Mouse (Mus musculus): ENCODE results near the gene Slc38a6. TPM values are rescaled to one million over a fixed set of nuclear protein-coding genes. Genes with fewer than 3 reads are reported as not detected.

The Slc38a6 gene
- polyA plus RNA-seq, 1 experiment from 2014 or later = 10.9 TPM

- no peaks in the 10 kb centered on the region for H3K9me3 ChIP-seq
- no peak overlapping the region for H3K27ac ChIP-seq (replicated peaks)
- no peak for ATAC-seq (ENCODE audit: low read depth)
Observed at GRCm38 (mm10) chr12:73287609-73288008, 1.0 kb downstream of the Slc38a6 start.

GRCm38 (mm10) chr12:73288626-73289025 is 2.0 kb downstream of the Slc38a6 start:
- peaks cover 15% of the 10 kb centered on the region for H3K36me3 ChIP-seq
- no peak for ATAC-seq (ENCODE audit: low read depth)
- 95% methylated on average over 3 of the region's 3 CpGs for WGBS
- H3K4me1 ChIP-seq (replicated peaks) = peaks cover 37% of the 10 kb centered on the region
- H3K4me3 ChIP-seq = no peak overlapping the region
- H3K27me3 ChIP-seq = no peaks in the 10 kb centered on the region
- H3K27ac ChIP-seq (replicated peaks) = no peak overlapping the region
- no peak overlapping the region for H3K4me2 ChIP-seq
- no peaks in the 10 kb centered on the region for H3K9me3 ChIP-seq
- no peak overlapping the region for H3K9ac ChIP-seq

More at GRCm38 (mm10) chr12:73287609-73288008, 1.0 kb downstream of the Slc38a6 start:
- Histone ChIP-seq H3K9ac (peak overlapping the region; percentile 89), H3K27me3 (no peaks in the 10 kb centered on the region), H3K36me3 (peaks cover 14% of the 10 kb centered on the region), H3K4me2 (peak overlapping the region; percentile 77), H3K4me1 (replicated peaks) (peaks cover 41% of the 10 kb centered on the region), H3K4me3 (peak overlapping the region; percentile 84)
- WGBS = 76% methylated on average over 8 of the region's 8 CpGs

- H3K4me1 ChIP-seq (replicated peaks) = no peaks in the 10 kb centered on the region
- no peak for ATAC-seq (ENCODE audit: low read depth)
Observed at GRCm38 (mm10) chr12:73294884-73295283, 8.3 kb downstream of the Slc38a6 start.

GRCm38 (mm10) chr12:73295505-73296140 is 9.0 kb downstream of the Slc38a6 start:
- no peak overlapping the region for H3K4me2 ChIP-seq
- H3K4me1 ChIP-seq (replicated peaks) = no peaks in the 10 kb centered on the region
- H3K4me3 ChIP-seq = no peak overlapping the region
- no peak for ATAC-seq (ENCODE audit: low read depth)
- H3K36me3 ChIP-seq = peaks cover 43% of the 10 kb centered on the region
- H3K27me3 ChIP-seq = no peaks in the 10 kb centered on the region
- no peak overlapping the region for H3K27ac ChIP-seq (replicated peaks)
- no peaks in the 10 kb centered on the region for H3K9me3 ChIP-seq
- no peak overlapping the region for H3K9ac ChIP-seq
- WGBS = 81% methylated on average over 11 of the region's 11 CpGs

More at GRCm38 (mm10) chr12:73294884-73295283, 8.3 kb downstream of the Slc38a6 start:
- Histone ChIP-seq H3K4me2 (no peak overlapping the region), H3K9ac (no peak overlapping the region), H3K27me3 (no peaks in the 10 kb centered on the region), H3K27ac (replicated peaks) (no peak overlapping the region), H3K9me3 (no peaks in the 10 kb centered on the region), H3K36me3 (peaks cover 39% of the 10 kb centered on the region), H3K4me3 (no peak overlapping the region)

- H3K9ac ChIP-seq = no peak overlapping the region
- no peak for ATAC-seq (ENCODE audit: low read depth)
- H3K27ac ChIP-seq (replicated peaks) = no peak overlapping the region
- no peak overlapping the region for H3K4me2 ChIP-seq
- no peak overlapping the region for H3K4me3 ChIP-seq
- H3K4me1 ChIP-seq (replicated peaks) = no peaks in the 10 kb centered on the region
- no peaks in the 10 kb centered on the region for H3K9me3 ChIP-seq
- H3K27me3 ChIP-seq = no peaks in the 10 kb centered on the region
- 88% methylated on average over 5 of the region's 5 CpGs for WGBS
- peaks cover 39% of the 10 kb centered on the region for H3K36me3 ChIP-seq
Observed at GRCm38 (mm10) chr12:73298621-73299020, 12.0 kb downstream of the Slc38a6 start.

GRCm38 (mm10) chr12:73300531-73300930 is 14.0 kb downstream of the Slc38a6 start:
- H3K36me3 ChIP-seq = peaks cover 26% of the 10 kb centered on the region
- H3K4me1 ChIP-seq (replicated peaks) = no peaks in the 10 kb centered on the region
- no peak overlapping the region for H3K9ac ChIP-seq
- H3K27ac ChIP-seq (replicated peaks) = no peak overlapping the region
- H3K4me2 ChIP-seq = no peak overlapping the region
- WGBS = 92% methylated on average over 2 of the region's 2 CpGs
- ATAC-seq (ENCODE audit: low read depth) = no peak
- H3K27me3 ChIP-seq = no peaks in the 10 kb centered on the region
- no peaks in the 10 kb centered on the region for H3K9me3 ChIP-seq
- H3K4me3 ChIP-seq = no peak overlapping the region

- peaks cover 18% of the 10 kb centered on the region for H3K36me3 ChIP-seq
- H3K27ac ChIP-seq (replicated peaks) = no peak overlapping the region
- H3K4me2 ChIP-seq = no peak overlapping the region
- no peak overlapping the region for H3K4me3 ChIP-seq
- H3K4me1 ChIP-seq (replicated peaks) = no peaks in the 10 kb centered on the region
- no peak overlapping the region for H3K9ac ChIP-seq
- WGBS = 81% methylated on average over 4 of the region's 4 CpGs
- H3K9me3 ChIP-seq = no peaks in the 10 kb centered on the region
- H3K27me3 ChIP-seq = no peaks in the 10 kb centered on the region
- no peak for ATAC-seq (ENCODE audit: low read depth)
Observed at GRCm38 (mm10) chr12:73304636-73305035, 18.1 kb downstream of the Slc38a6 start.

GRCm38 (mm10) chr12:73307750-73308149 is 21.2 kb downstream of the Slc38a6 start:
- Histone ChIP-seq H3K9ac (no peak overlapping the region), H3K36me3 (peaks cover 13% of the 10 kb centered on the region; the same call in 1 of the 2 replicates), H3K4me3 (no peak overlapping the region), H3K27ac (replicated peaks) (no peak overlapping the region), H3K4me1 (replicated peaks) (no peaks in the 10 kb centered on the region), H3K27me3 (no peaks in the 10 kb centered on the region), H3K9me3 (no peaks in the 10 kb centered on the region), H3K4me2 (no peak overlapping the region)
- no peak for ATAC-seq (ENCODE audit: low read depth)
- 92% methylated on average over 4 of the region's 4 CpGs for WGBS

- Histone ChIP-seq H3K36me3 (peaks cover 13% of the 10 kb centered on the region; the same call in 1 of the 2 replicates), H3K27me3 (no peaks in the 10 kb centered on the region), H3K4me1 (replicated peaks) (no peaks in the 10 kb centered on the region), H3K9me3 (no peaks in the 10 kb centered on the region), H3K4me3 (no peak overlapping the region), H3K4me2 (no peak overlapping the region), H3K9ac (no peak overlapping the region), H3K27ac (replicated peaks) (no peak overlapping the region)
- no peak for ATAC-seq (ENCODE audit: low read depth)
- WGBS = 87% methylated on average over 2 of the region's 2 CpGs
Observed at GRCm38 (mm10) chr12:73308711-73309110, 22.1 kb downstream of the Slc38a6 start.

- Histone ChIP-seq H3K4me2 (no peak overlapping the region), H3K9ac (no peak overlapping the region), H3K9me3 (no peaks in the 10 kb centered on the region), H3K4me3 (no peak overlapping the region), H3K27ac (replicated peaks) (no peak overlapping the region), H3K27me3 (no peaks in the 10 kb centered on the region), H3K4me1 (replicated peaks) (0 out of 2 replicates have a peak, but pooled peaks cover 5% of the 10 kb centered on the region), H3K36me3 (peaks cover 8% of the 10 kb centered on the region)
- WGBS = 93% methylated on average over 7 of the region's 7 CpGs
- ATAC-seq (ENCODE audit: low read depth) = no peak
Observed at GRCm38 (mm10) chr12:73317706-73318686, 31.4 kb downstream of the Slc38a6 start.

GRCm38 (mm10) chr12:73324180-73324586 is 37.6 kb downstream of the Slc38a6 start:
- H3K9ac ChIP-seq = no peak overlapping the region

GRCm38 (mm10) chr12:73324742-73325141 is 38.2 kb downstream of the Slc38a6 start:
- Histone ChIP-seq H3K4me3 (no peak overlapping the region), H3K9ac (no peak overlapping the region), H3K9me3 (no peaks in the 10 kb centered on the region), H3K4me2 (no peak overlapping the region), H3K4me1 (replicated peaks) (peaks cover 15% of the 10 kb centered on the region; the same call in 1 of the 2 replicates), H3K27ac (replicated peaks) (no peak overlapping the region), H3K27me3 (no peaks in the 10 kb centered on the region), H3K36me3 (no peaks in the 10 kb centered on the region)
- WGBS = 89% methylated on average over 1 of the region's 1 CpGs
- ATAC-seq (ENCODE audit: low read depth) = no peak

More at GRCm38 (mm10) chr12:73324180-73324586, 37.6 kb downstream of the Slc38a6 start:
- H3K4me2 ChIP-seq = no peak overlapping the region
- no peak for ATAC-seq (ENCODE audit: low read depth)
- no peaks in the 10 kb centered on the region for H3K9me3 ChIP-seq
- no peaks in the 10 kb centered on the region for H3K27me3 ChIP-seq
- no peak overlapping the region for H3K27ac ChIP-seq (replicated peaks)
- peaks cover 15% of the 10 kb centered on the region; the same call in 1 of the 2 replicates for H3K4me1 ChIP-seq (replicated peaks)
- H3K4me3 ChIP-seq = no peak overlapping the region
- 87% methylated on average over 8 of the region's 8 CpGs for WGBS
- H3K36me3 ChIP-seq = no peaks in the 10 kb centered on the region
